Mouse (Mus musculus): Measurements from ENCODE around the gene Asic1. TPM values are rescaled to one million over a fixed set of nuclear protein-coding genes. Genes with fewer than 3 reads are reported as not detected.

Asic1 gene
- total and polyA plus RNA-seq, 3 experiments = 0.08 to 1.0 TPM; not detected in 1

- TF ChIP-seq MEF2A (IDR thresholded peaks at IDR 0.05; ENCODE audit: extremely low read depth, insufficient replicate concordance, low read depth, low read length, poor library complexity, severe bottlenecking) (no peak), UBTF (IDR thresholded peaks at IDR 0.05; ENCODE audit: borderline replicate concordance, insufficient read depth, low read depth, low read length) (no peak), CHD2 (IDR thresholded peaks at IDR 0.05; ENCODE audit: low read length) (no peak), ZC3H11A (IDR thresholded peaks at IDR 0.05; ENCODE audit: low read depth, low read length) (no peak), BHLHE40 (IDR thresholded peaks at IDR 0.05; ENCODE audit: borderline replicate concordance, low read depth, low read length) (no peak), MAX (IDR thresholded peaks at IDR 0.05; ENCODE audit: low read length) (no peak), RAD21 (IDR thresholded peaks at IDR 0.05; ENCODE audit: low read depth, low read length) (no peak), HCFC1 (IDR thresholded peaks at IDR 0.05; ENCODE audit: low read depth, low read length) (no peak), MAZ (IDR thresholded peaks at IDR 0.05; ENCODE audit: low read depth, low read length) (no peak), TBP (IDR thresholded peaks at IDR 0.05; ENCODE audit: low read depth, low read length) (no peak), SMC3 (IDR thresholded peaks at IDR 0.05; ENCODE audit: low read depth, low read length) (no peak), ZMIZ1 (IDR thresholded peaks at IDR 0.05; ENCODE audit: low read depth, low read length) (no peak), TCF12 (IDR thresholded peaks at IDR 0.05; ENCODE audit: low read depth, low read length) (no peak), RCOR1 (IDR thresholded peaks at IDR 0.05; ENCODE audit: low read depth, low read length) (no peak), EP300 (IDR thresholded peaks at IDR 0.05; ENCODE audit: low read depth in 1 of 2, low read length in 2 of 2) (no peak), POLR2AphosphoS2 (IDR thresholded peaks at IDR 0.05; ENCODE audit: low read length) (no peak), E2F4 (IDR thresholded peaks at IDR 0.05; ENCODE audit: borderline replicate concordance, low read depth, low read length) (no peak)
- no peaks in the 10 kb centered on the region for H3K27me3 ChIP-seq (ENCODE audit: control insufficient read depth in 1 of 2, insufficient read depth in 2 of 2, low read length in 2 of 2)
- no peak for DNase-seq (ENCODE audit: low read depth, low spot score)
- H3K4me1 ChIP-seq (ENCODE audit: control insufficient read depth in 1 of 2, insufficient read depth in 2 of 2, low read length in 2 of 2) = peaks cover 2 to 12% of the 10 kb centered on the region in 2 experiments
- H3K36me3 ChIP-seq (ENCODE audit: control insufficient read depth in 1 of 2, insufficient read depth in 2 of 2, low read length in 2 of 2) = peaks cover 0 to 10% of the 10 kb centered on the region in 2 experiments
- no peak overlapping the region for H3K9ac ChIP-seq (ENCODE audit: control insufficient read depth, low read depth, low read length, poor library complexity, severe bottlenecking)
- H3K4me3 ChIP-seq (ENCODE audit: control insufficient read depth in 1 of 2, insufficient read depth in 1 of 2, low read depth in 2 of 2, low read length in 2 of 2) = no peak overlapping the region
- H3K9me3 ChIP-seq (replicated peaks; ENCODE audit: insufficient read depth, low read length) = no peaks in the 10 kb centered on the region
- no peak overlapping the region for H3K27ac ChIP-seq (ENCODE audit: control insufficient read depth, low read depth, low read length)
- H3K79me2 ChIP-seq (ENCODE audit: control insufficient read depth, insufficient read depth, low read length, poor library complexity) = no peaks in the 10 kb centered on the region
Observed at GRCm38 (mm10) chr15:99714206-99714605, 44.0 kb downstream of the Asic1 start.

GRCm38 (mm10) chr15:99714858-99715257 lies 44.7 kb downstream of the Asic1 start:
- no peaks in the 10 kb centered on the region for H3K79me2 ChIP-seq (ENCODE audit: control insufficient read depth, insufficient read depth, low read length, poor library complexity)
- DNase-seq (ENCODE audit: low read depth, low spot score) = peak; percentile 89
- peaks cover 2 to 12% of the 10 kb centered on the region in 2 experiments for H3K4me1 ChIP-seq (ENCODE audit: control insufficient read depth in 1 of 2, insufficient read depth in 2 of 2, low read length in 2 of 2)
- H3K9ac ChIP-seq (ENCODE audit: control insufficient read depth, low read depth, low read length, poor library complexity, severe bottlenecking) = no peak overlapping the region
- H3K27ac ChIP-seq (ENCODE audit: control insufficient read depth, low read depth, low read length) = peak overlapping the region; percentile 3; the same call in 1 of the 2 replicates
- no peaks in the 10 kb centered on the region for H3K9me3 ChIP-seq (replicated peaks; ENCODE audit: insufficient read depth, low read length)
- peaks cover 0 to 10% of the 10 kb centered on the region in 2 experiments for H3K36me3 ChIP-seq (ENCODE audit: control insufficient read depth in 1 of 2, insufficient read depth in 2 of 2, low read length in 2 of 2)
- no peaks in the 10 kb centered on the region for H3K27me3 ChIP-seq (ENCODE audit: control insufficient read depth in 1 of 2, insufficient read depth in 2 of 2, low read length in 2 of 2)
- no peak overlapping the region for H3K4me3 ChIP-seq (ENCODE audit: control insufficient read depth in 1 of 2, insufficient read depth in 1 of 2, low read depth in 2 of 2, low read length in 2 of 2)
- TF ChIP-seq POLR2A (IDR thresholded peaks at IDR 0.05; ENCODE audit: control insufficient read depth in 1 of 2, insufficient read depth in 1 of 2, low read depth in 1 of 2, low read length in 2 of 2, poor library complexity in 1 of 2) (no peak), KAT2A (conservative IDR thresholded peaks at IDR 0.05; ENCODE audit: low read depth, low read length) (no peak), POLR2AphosphoS2 (IDR thresholded peaks at IDR 0.05; ENCODE audit: low read length) (no peak), RCOR1 (IDR thresholded peaks at IDR 0.05; ENCODE audit: low read depth, low read length) (no peak), RAD21 (IDR thresholded peaks at IDR 0.05; ENCODE audit: low read depth, low read length) (peak; percentile 71), NELFE (IDR thresholded peaks at IDR 0.05; ENCODE audit: low read depth, low read length) (no peak), SMC3 (IDR thresholded peaks at IDR 0.05; ENCODE audit: low read depth, low read length) (peak; percentile 97), TBP (IDR thresholded peaks at IDR 0.05; ENCODE audit: low read depth, low read length) (no peak), ETS1 (IDR thresholded peaks at IDR 0.05; ENCODE audit: low read depth, low read length) (no peak; the same call in 1 of the 2 replicates), EP300 (IDR thresholded peaks at IDR 0.05; ENCODE audit: low read depth in 1 of 2, low read length in 2 of 2) (no peak), NRF1 (IDR thresholded peaks at IDR 0.05; ENCODE audit: insufficient read depth, low read depth, low read length, poor library complexity, severe bottlenecking) (no peak), USF2 (IDR thresholded peaks at IDR 0.05; ENCODE audit: borderline replicate concordance in 1 of 2, insufficient read depth in 1 of 2, low read depth in 1 of 2, low read length in 2 of 2) (no peak), ELF1 (IDR thresholded peaks at IDR 0.05; ENCODE audit: low read depth, low read length) (no peak), ZKSCAN1 (IDR thresholded peaks at IDR 0.05; ENCODE audit: low read depth, low read length) (no peak), TAL1 (IDR thresholded peaks at IDR 0.05; ENCODE audit: low read length) (no peak), ZC3H11A (IDR thresholded peaks at IDR 0.05; ENCODE audit: low read depth, low read length) (peak; percentile 60), POLR2AphosphoS5 (IDR thresholded peaks at IDR 0.05; ENCODE audit: borderline replicate concordance, low read depth, low read length) (no peak), TCF12 (IDR thresholded peaks at IDR 0.05; ENCODE audit: low read depth, low read length) (no peak; the same call in 1 of the 2 replicates), CHD2 (IDR thresholded peaks at IDR 0.05; ENCODE audit: low read length) (no peak), GABPA (IDR thresholded peaks at IDR 0.05; ENCODE audit: low read depth, low read length) (no peak), MAX (IDR thresholded peaks at IDR 0.05; ENCODE audit: low read length) (no peak), CTCF (IDR thresholded peaks at IDR 0.05 in 2 of 3, conservative IDR thresholded peaks at IDR 0.05 in 1 of 3; ENCODE audit: control insufficient read depth in 1 of 3, insufficient read depth in 1 of 3, low read depth in 2 of 3, low read length in 3 of 3, poor library complexity in 1 of 3, severe bottlenecking in 1 of 3) (peak; percentile 93 to 99 (median 98)), E2F4 (IDR thresholded peaks at IDR 0.05; ENCODE audit: borderline replicate concordance, low read depth, low read length) (no peak)

Measured in MEL (cell line).